Mouse (Mus musculus) liver, embryonic 13.5 days (tissue): ENCODE data around the gene Cwf19l1. TPM values are rescaled to one million over a fixed set of nuclear protein-coding genes. Genes with fewer than 3 reads are reported as not detected.

Experiments used
- polyA plus RNA-seq: library from polyadenylated mRNA; unstranded; fragments of >200 nt; fragmentation: Nextera tagmentation; extraction: Ambion mirVana; gene quantifications from 2 replicates; pipeline ENCODE4 v1.2.1, GENCODE M21; 2015

Cwf19l1 gene
- polyA plus RNA-seq, 1 experiment from 2014 or later, result 20.3 TPM

Other genes starting within 250 kb of the Cwf19l1 start
- 2.2 and 2.7 TPM in 2 replicates for gene Dnmbp, start 195.7 kb downstream of the Cwf19l1 start, polyA plus RNA-seq
- gene Cpn1, start 149.3 kb downstream of the Cwf19l1 start, polyA plus RNA-seq, result 46.1 and 57.6 TPM in 2 replicates
- 9.4 and 12.5 TPM in 2 replicates for gene Cyp2c23, start 106.7 kb downstream of the Cwf19l1 start, polyA plus RNA-seq
- 14.7 and 17.9 TPM in 2 replicates for gene Erlin1, start 66.1 kb downstream of the Cwf19l1 start, polyA plus RNA-seq
- gene Chuk, start 28.4 kb downstream of the Cwf19l1 start, polyA plus RNA-seq, result 21.2 and 24.7 TPM in 2 replicates
- 48.1 and 54.8 TPM in 2 replicates for gene Bloc1s2, start 10.6 kb upstream of the Cwf19l1 start, polyA plus RNA-seq
- not detected in 2 replicates for gene Pkd2l1, start 56.6 kb upstream of the Cwf19l1 start, polyA plus RNA-seq
- not detected in 2 replicates for gene Scd3, start 67.4 kb upstream of the Cwf19l1 start, polyA plus RNA-seq
- gene Scd2, start 157.8 kb upstream of the Cwf19l1 start, polyA plus RNA-seq, result 73.7 and 106 TPM in 2 replicates
- 0.05 TPM in 1 of 2 replicates, not detected in the other for gene Scd4, start 197.2 kb upstream of the Cwf19l1 start, polyA plus RNA-seq